Mouse (Mus musculus) mature B cell (primary cell): Measurements from ENCODE around the gene Slain2.
"Not testable (repeated sequence)": the region's sequence is repeated elsewhere in the genome, so short reads cannot be mapped to it uniquely, and the experiment has no call there.

Experiments used
- in situ Hi-C: fragments of 300-500 bp; cut with MboI; formaldehyde crosslinking; loops from 2 replicates; pipeline ENCODE4 v1.14.3; 2019

Gene Slain2

GRCm38 (mm10) chr5:72901866-72902265 is 12.2 kb upstream of the Slain2 start:
- in situ Hi-C loops: no loop called here

GRCm38 (mm10) chr5:72902312-72902711 is 11.8 kb upstream of the Slain2 start:
- in situ Hi-C loops: no loop called here

DNA sequence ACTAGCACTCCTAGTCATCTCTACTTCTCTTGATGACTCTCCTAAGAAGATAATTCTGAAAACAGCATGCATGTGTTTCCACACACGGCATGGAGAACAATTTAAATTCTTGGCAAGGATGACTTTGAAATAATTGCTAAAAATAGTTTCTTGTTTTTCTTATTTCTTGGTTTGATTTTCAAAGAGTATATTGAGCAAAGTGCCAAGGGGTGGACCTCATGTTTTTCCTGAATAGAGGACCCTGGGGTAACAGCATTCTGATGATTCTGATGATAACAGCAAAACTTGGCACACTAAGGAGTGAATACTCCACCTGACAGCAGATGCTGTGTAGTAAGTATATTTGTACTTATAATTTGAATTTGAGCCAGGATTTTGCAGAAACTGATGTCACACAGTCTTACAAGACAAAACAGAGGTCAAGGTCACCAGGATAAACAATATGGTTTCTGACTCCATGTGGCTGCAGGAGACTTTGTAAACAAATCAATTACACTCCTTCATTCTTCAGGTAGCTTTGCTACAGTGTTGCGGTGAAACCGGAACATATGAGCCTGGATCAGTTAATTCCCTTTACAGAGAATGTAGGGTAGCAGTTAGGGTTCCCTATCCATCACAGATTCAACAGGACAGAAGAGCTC is 11.1 kb upstream of the Slain2 start:
- in situ Hi-C loops: no loop called here

GRCm38 (mm10) chr5:72904903-72905790 is 9.0 kb upstream of the Slain2 start:
- in situ Hi-C loops: no loop called here

DNA sequence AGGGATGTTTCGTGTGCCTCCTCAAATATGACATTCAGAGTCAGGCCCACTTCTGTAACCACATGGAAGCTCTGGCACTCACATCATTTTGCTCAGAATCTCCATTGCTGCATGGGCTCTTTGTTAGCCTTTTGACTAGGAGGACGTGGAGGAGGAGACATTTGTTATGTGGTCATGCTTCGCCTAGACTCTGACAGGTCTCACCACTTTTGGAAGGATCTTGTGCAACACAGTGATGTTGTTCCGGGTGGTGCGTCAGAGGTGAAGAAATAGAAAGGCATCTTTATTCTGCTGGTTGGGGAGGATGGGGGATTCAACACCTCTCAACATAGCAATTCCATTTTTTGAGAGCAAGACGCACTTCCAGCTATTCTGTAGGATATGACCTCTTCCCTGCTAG is 6.7 kb upstream of the Slain2 start:
- in situ Hi-C loops: no loop called here

GRCm38 (mm10) chr5:72908324-72908936 is 5.7 kb upstream of the Slain2 start:
- in situ Hi-C loops: no loop called here

- in situ Hi-C loops: no loop called here
Measured at GRCm38 (mm10) chr5:72909363-72909762, 4.7 kb upstream of the Slain2 start.

DNA sequence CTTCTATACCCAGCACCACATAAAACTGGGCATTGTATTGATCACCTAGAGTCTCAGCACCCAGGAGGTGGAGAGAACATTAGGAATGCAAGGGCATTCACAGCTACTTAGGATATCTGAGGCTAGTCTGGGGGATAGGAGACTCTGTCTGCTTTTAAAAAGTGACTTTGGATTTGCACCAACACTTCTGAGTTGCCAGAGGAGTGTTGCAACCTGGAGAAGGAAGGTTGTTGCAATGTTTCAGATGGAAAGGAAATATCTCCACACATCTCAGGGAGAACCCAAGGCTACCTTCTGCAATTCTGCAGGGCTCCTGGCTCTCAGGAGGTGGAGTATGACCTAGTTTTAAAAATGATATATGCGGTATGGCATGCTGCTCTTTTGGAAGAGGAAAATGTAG is 3.7 kb upstream of the Slain2 start:
- in situ Hi-C loops: no loop called here

DNA sequence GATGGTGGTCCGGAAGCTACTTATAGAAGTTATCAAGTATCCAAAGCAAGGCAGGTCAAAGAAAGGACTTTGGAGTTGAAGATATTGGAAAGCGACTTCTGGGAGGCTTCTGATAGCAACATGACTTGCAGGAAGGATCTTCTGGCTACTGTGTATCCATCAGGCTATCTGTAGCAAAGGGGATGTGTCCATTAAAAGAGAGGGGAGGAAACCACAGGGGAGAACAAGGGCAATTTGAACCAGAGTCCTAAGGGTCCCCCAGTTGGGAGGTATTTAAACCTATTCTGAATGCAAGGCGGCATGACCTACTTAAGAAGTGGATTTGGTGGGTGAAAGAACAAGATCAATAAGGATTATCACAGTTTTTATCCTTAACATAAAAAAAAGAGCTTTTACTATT is 2.8 kb upstream of the Slain2 start:
- in situ Hi-C loops: no loop called here

DNA sequence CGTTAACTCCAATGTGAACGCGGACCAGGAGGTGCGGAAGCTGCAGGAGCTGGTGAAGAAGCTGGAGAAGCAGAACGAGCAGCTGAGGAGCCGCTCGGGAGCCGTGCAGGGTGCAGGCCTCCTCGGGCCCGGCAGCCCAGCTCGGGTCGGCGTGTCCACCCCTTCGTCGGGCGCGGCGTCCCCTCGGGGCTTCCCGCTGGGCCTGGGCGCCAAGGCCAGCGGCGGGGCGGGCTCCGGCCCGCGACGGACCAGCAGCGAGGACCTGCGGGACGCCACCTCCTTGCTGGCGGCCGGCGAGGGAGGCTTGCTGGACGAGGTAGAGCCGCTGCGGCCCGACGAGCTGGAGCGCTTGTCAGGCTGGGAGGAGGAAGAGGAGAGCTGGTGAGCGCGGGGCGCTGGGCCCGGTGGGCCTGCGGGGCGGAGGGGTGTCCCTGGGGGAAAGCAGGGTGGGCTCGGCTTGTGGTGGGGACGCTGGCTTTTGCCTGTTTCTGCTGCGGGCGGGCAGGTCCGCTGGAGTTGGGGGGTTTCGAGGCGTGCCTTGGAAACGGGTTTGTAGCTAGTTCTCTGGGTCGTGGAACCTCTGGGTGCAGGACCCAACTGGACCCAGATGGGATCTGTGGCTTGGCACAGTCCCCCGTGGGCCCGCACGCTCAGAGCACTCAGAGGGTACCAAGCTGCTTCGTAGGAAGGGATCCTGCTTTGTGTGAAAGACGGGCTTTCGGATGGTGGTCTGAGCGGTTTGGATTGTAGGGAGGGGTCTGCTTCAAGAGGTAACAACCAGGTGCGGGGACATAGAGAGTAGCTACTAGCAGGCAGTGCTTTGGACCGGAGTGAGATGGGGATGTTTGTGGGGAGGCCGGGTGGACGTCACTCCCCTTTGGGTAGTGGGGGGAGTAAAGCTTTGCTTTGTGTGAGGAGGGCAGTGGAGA is 793 bp downstream of the Slain2 start:
- in situ Hi-C loops: no loop called here

- in situ Hi-C loops: no loop called here
Measured at GRCm38 (mm10) chr5:72916048-72916447, 1.9 kb downstream of the Slain2 start.

DNA sequence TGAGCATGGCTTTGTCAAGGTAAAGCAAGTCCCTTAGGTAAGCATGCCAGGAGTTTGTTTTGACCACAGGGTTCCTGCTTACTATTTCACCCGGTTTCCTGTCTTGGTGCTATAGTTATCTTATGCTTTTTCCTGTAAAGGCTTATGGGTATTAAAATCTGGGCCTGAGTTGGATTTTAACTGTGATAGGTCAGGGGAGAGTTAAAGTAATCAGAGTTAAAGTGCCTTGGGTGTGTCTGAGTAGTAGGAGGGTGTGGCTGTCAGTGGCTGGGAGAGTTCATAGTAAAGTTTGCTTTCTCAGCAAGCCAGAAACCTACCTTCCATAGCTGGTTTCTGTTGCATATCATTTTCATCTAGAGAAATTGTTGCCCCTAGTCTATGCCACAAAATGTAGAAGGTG is 2.7 kb downstream of the Slain2 start:
- in situ Hi-C loops: no loop called here

DNA sequence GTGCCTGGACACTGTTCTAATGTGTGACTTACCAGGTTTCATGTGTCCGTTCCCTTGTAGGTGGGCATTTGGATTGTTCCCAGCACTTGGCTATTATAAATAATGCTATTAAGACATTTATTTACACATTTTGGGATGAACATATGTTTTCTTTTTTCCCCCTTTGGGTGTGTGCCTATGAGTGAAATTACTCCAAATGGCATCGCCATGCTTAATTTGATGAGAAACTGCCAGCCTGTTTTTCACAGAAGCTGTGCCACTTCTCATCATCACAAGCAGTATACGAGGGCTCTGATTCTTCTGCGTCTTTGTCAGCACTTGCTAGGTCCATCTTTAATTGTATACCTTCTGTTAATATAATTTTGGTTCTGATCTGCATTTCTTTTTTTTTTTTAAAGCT is 6.3 kb downstream of the Slain2 start:
- in situ Hi-C loops: no loop called here

DNA sequence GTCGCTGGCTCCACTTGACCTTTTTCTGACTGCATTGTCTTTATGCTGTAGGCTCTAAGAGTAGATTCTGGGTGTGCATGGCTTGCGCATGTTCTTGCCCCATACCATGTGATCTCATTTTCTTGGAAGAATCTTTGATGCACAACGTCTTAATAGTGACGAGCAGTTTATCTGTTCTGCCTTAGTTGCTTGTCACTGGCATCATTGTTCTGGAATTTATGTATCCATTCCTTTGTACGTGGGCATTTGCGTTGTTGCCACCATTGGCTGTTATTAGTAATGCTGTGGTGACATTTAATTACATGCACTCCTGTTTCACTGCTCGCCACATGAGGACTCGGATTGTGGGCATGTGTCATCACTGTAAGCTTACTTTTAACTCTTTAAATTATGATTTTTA is 7.1 kb downstream of the Slain2 start:
- in situ Hi-C loops: no loop called here

DNA sequence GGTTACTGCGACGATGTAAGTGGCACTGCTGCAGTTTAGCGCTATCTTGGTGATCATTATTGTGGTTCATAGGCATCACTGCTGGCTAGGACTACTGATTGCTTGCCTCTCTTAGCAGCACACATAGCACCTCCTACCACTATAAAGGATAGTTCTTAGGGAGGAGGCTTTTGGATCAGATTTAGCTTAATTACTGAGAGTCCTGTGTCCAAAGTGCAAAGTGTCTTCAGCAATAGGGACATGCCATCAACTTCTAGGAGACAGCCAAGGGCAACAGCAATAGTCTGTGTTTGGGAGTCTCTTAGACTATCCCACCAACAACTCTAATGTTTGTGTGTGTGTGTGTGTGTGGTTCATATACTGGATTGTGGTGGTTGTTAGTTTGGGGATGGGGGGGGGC is 8.7 kb downstream of the Slain2 start:
- in situ Hi-C loops: no loop called here

GRCm38 (mm10) chr5:72927074-72927473 is 13.0 kb downstream of the Slain2 start:
- in situ Hi-C loops: no loop called here

DNA sequence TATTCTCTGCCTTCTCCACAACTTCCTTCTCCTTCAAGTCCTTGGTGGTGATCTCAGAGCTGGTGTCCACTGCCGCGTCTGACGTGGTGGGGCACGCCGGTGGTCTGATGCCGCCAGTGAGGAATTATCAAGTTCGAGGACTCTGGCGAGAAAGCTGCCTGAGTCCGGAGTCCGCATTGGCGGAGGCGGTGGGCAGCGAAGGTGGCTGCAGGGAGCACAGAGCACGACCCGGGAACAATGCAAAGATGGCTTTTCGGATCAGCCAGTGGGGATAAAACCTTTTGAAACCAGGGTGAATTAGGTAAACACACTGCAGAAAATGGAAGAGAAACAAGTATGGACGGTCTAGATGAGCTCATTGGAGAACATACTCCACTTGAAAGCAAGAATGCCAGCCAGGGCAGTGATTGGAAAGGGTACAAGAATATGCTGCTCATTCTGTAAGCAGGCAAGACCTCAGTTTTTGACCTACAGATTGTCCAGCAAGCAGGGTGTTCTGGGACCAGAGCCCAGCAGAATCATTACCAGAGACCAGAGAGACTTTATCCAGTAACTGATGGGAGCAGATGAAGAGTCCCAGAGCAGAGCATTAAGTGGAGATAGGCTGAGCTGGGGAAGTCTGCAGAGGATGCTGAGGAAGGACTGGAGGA is 19.0 kb downstream of the Slain2 start:
- in situ Hi-C loops: no loop called here

DNA sequence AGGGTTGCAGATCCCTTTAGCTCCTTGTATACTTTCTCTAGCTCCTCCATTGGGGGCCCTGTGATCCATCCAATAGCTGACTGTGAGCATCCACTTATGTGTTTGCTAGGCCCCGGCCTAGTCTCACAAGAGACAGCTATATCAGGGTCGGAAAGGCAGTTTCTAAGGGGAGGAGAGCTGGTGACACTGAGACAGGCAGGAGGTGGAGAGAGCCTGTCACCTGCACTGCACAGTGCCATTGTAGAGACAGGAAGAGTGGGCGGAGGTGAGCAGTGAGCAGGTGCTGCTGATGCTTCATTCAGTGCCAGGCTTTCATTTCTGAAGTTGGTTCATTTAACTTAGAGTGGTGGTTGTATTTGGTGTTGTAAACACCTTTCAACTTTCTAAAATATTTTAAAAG is 24.3 kb downstream of the Slain2 start:
- in situ Hi-C loops: not testable (repeated sequence)

DNA sequence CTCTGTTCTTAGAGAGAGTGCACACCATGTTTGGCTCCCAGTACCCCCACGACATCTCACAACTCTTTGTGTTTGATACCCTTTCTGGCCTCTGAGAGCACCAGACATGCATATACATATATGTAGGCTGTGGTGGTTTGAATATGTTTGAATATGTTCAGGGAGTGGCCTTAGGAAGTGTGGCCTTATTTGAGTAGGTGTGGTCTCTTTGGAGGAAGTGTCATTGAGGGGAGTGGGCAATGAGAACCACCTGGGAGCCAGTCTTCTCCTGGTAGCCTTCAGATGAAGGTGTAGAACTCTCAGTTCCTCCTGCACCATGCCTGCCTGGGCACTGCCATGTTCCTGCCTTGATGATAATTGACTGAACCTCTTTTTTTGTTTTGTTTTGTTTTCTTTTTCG is 25.2 kb downstream of the Slain2 start:
- in situ Hi-C loops: no loop called here

GRCm38 (mm10) chr5:72940906-72941432 is 26.9 kb downstream of the Slain2 start:
- in situ Hi-C loops: no loop called here

- in situ Hi-C loops: no loop called here
Measured at GRCm38 (mm10) chr5:72948136-72948535, 34.0 kb downstream of the Slain2 start.
